Mouse (Mus musculus): ENCODE results near the gene Gm6588. TPM values are rescaled to one million over a fixed set of nuclear protein-coding genes. Genes with fewer than 3 reads are reported as not detected.

Gm6588 gene
- polyA plus RNA-seq, 1 experiment from 2014 or later = 1.1 TPM

- Histone ChIP-seq H3K27ac (peak overlapping the region; percentile 76), H3K4me3 (no peak overlapping the region), H3K4me2 (peak overlapping the region; percentile 40), H3K9ac (no peak overlapping the region), H3K4me1 (peaks cover 69% of the 10 kb centered on the region), H3K27me3 (no peaks in the 10 kb centered on the region), H3K9me3 (replicated peaks) (no peaks in the 10 kb centered on the region), H3K36me3 (ENCODE audit: poor library complexity, severe bottlenecking) (no peaks in the 10 kb centered on the region)
- WGBS = 2% methylated on average over 18 of the region's 19 CpGs
- peak; percentile 80 for ATAC-seq
These were observed 32.8 kb downstream of the Gm6588 start for GRCm38 (mm10) chr5:112481946-112482410.

GRCm38 (mm10) chr5:112482551-112482950, 33.3 kb downstream of the Gm6588 start:
- Histone ChIP-seq H3K27ac (peak overlapping the region; percentile 76), H3K36me3 (ENCODE audit: poor library complexity, severe bottlenecking) (no peaks in the 10 kb centered on the region), H3K4me1 (peaks cover 65% of the 10 kb centered on the region), H3K27me3 (no peaks in the 10 kb centered on the region), H3K9ac (no peak overlapping the region; the same call in 1 of the 2 replicates), H3K4me3 (no peak overlapping the region), H3K9me3 (replicated peaks) (no peaks in the 10 kb centered on the region), H3K4me2 (peak overlapping the region; percentile 40)
- 36% methylated on average over 13 of the region's 13 CpGs for WGBS
- ATAC-seq = peak; percentile 7; the same call in 1 of the 2 replicates

- H3K27ac ChIP-seq = no peak overlapping the region
These were observed 33.8 kb downstream of the Gm6588 start for GRCm38 (mm10) chr5:112483030-112483429.

GRCm38 (mm10) chr5:112484924-112485715, 35.9 kb downstream of the Gm6588 start:
- ATAC-seq = peak; percentile 48
- no peak overlapping the region for H3K4me3 ChIP-seq
- H3K9ac ChIP-seq = peak overlapping the region; percentile 48
- no peaks in the 10 kb centered on the region for H3K9me3 ChIP-seq (replicated peaks)
- H3K27ac ChIP-seq = peak overlapping the region; percentile 83
- H3K4me2 ChIP-seq = peak overlapping the region; percentile 35
- no peaks in the 10 kb centered on the region for H3K27me3 ChIP-seq
- WGBS = 6% methylated on average over 13 of the region's 13 CpGs
- peaks cover 58% of the 10 kb centered on the region for H3K4me1 ChIP-seq
- no peaks in the 10 kb centered on the region for H3K36me3 ChIP-seq (ENCODE audit: poor library complexity, severe bottlenecking)

More at GRCm38 (mm10) chr5:112483030-112483429, 33.8 kb downstream of the Gm6588 start:
- Histone ChIP-seq H3K4me1 (peaks cover 60% of the 10 kb centered on the region), H3K36me3 (ENCODE audit: poor library complexity, severe bottlenecking) (no peaks in the 10 kb centered on the region), H3K4me2 (no peak overlapping the region; the same call in 1 of the 2 replicates), H3K9me3 (replicated peaks) (no peaks in the 10 kb centered on the region), H3K27me3 (no peaks in the 10 kb centered on the region), H3K4me3 (no peak overlapping the region), H3K9ac (no peak overlapping the region; the same call in 1 of the 2 replicates)
- 85% methylated on average over 8 of the region's 8 CpGs for whole genome bisulfite sequencing
- ATAC-seq = no peak

- Histone ChIP-seq H3K9me3 (replicated peaks) (no peaks in the 10 kb centered on the region), H3K4me1 (peaks cover 54% of the 10 kb centered on the region), H3K27me3 (no peaks in the 10 kb centered on the region), H3K4me3 (no peak overlapping the region), H3K36me3 (ENCODE audit: poor library complexity, severe bottlenecking) (no peaks in the 10 kb centered on the region), H3K27ac (no peak overlapping the region), H3K4me2 (no peak overlapping the region), H3K9ac (no peak overlapping the region)
- ATAC-seq = no peak
- 74% methylated on average over 5 of the region's 5 CpGs for WGBS
These were observed 37.2 kb downstream of the Gm6588 start for GRCm38 (mm10) chr5:112486415-112486814.

- H3K4me1 ChIP-seq = peaks cover 45% of the 10 kb centered on the region
- no peak overlapping the region for H3K9ac ChIP-seq
- no peak overlapping the region for H3K4me2 ChIP-seq
- H3K27ac ChIP-seq = no peak overlapping the region
- 89% methylated on average over 1 of the region's 1 CpGs for WGBS
- H3K9me3 ChIP-seq (replicated peaks) = no peaks in the 10 kb centered on the region
- no peaks in the 10 kb centered on the region for H3K27me3 ChIP-seq
- no peak for ATAC-seq
- no peaks in the 10 kb centered on the region for H3K36me3 ChIP-seq (ENCODE audit: poor library complexity, severe bottlenecking)
- H3K4me3 ChIP-seq = no peak overlapping the region
These were observed 38.3 kb downstream of the Gm6588 start for GRCm38 (mm10) chr5:112487504-112487903.

- Histone ChIP-seq H3K36me3 (ENCODE audit: poor library complexity, severe bottlenecking) (no peaks in the 10 kb centered on the region), H3K27ac (peak overlapping the region; percentile 10)
These were observed 39.0 kb downstream of the Gm6588 start for GRCm38 (mm10) chr5:112488101-112488776.

GRCm38 (mm10) chr5:112491489-112491888, 42.3 kb downstream of the Gm6588 start:
- 0 out of 2 replicates have a peak, but pooled peaks have one; percentile 28 for ATAC-seq
- H3K4me3 ChIP-seq = no peak overlapping the region
- no peak overlapping the region for H3K4me2 ChIP-seq
- H3K4me1 ChIP-seq = peaks cover 28% of the 10 kb centered on the region
- no peaks in the 10 kb centered on the region for H3K9me3 ChIP-seq (replicated peaks)
- 53% methylated on average over 11 of the region's 11 CpGs for WGBS
- H3K36me3 ChIP-seq (ENCODE audit: poor library complexity, severe bottlenecking) = no peaks in the 10 kb centered on the region
- H3K27me3 ChIP-seq = no peaks in the 10 kb centered on the region
- no peak overlapping the region for H3K27ac ChIP-seq
- no peak overlapping the region for H3K9ac ChIP-seq

More at GRCm38 (mm10) chr5:112488101-112488776, 39.0 kb downstream of the Gm6588 start:
- peaks cover 46% of the 10 kb centered on the region for H3K4me1 ChIP-seq
- ATAC-seq = no peak
- 42% methylated on average over 8 of the region's 8 CpGs for WGBS
- no peak overlapping the region for H3K4me2 ChIP-seq
- H3K27me3 ChIP-seq = no peaks in the 10 kb centered on the region
- H3K4me3 ChIP-seq = no peak overlapping the region
- no peak overlapping the region for H3K9ac ChIP-seq
- no peaks in the 10 kb centered on the region for H3K9me3 ChIP-seq (replicated peaks)

GRCm38 (mm10) chr5:112493492-112493891, 44.3 kb downstream of the Gm6588 start:
- Histone ChIP-seq H3K4me2 (no peak overlapping the region), H3K27ac (peak overlapping the region; percentile 51; the same call in 1 of the 2 replicates)

GRCm38 (mm10) chr5:112496753-112497369, 47.6 kb downstream of the Gm6588 start:
- Histone ChIP-seq H3K27me3 (no peaks in the 10 kb centered on the region), H3K9ac (no peak overlapping the region), H3K9me3 (replicated peaks) (no peaks in the 10 kb centered on the region), H3K36me3 (ENCODE audit: poor library complexity, severe bottlenecking) (no peaks in the 10 kb centered on the region), H3K4me2 (no peak overlapping the region), H3K4me3 (no peak overlapping the region), H3K27ac (peak overlapping the region; percentile 31; the same call in 1 of the 2 replicates), H3K4me1 (peaks cover 56% of the 10 kb centered on the region)
- ATAC-seq = no peak
- 83% methylated on average over 7 of the region's 7 CpGs for WGBS

More at GRCm38 (mm10) chr5:112493492-112493891, 44.3 kb downstream of the Gm6588 start:
- Histone ChIP-seq H3K4me1 (peaks cover 32% of the 10 kb centered on the region), H3K9me3 (replicated peaks) (no peaks in the 10 kb centered on the region), H3K36me3 (ENCODE audit: poor library complexity, severe bottlenecking) (no peaks in the 10 kb centered on the region), H3K27me3 (no peaks in the 10 kb centered on the region), H3K4me3 (no peak overlapping the region), H3K9ac (no peak overlapping the region)
- ATAC-seq = 0 out of 2 replicates have a peak, but pooled peaks have one; percentile 27
- WGBS = 32% methylated on average over 11 of the region's 11 CpGs

GRCm38 (mm10) chr5:112498921-112499917, 50.0 kb downstream of the Gm6588 start:
- Histone ChIP-seq H3K27ac (no peak overlapping the region), H3K36me3 (ENCODE audit: poor library complexity, severe bottlenecking) (no peaks in the 10 kb centered on the region), H3K9ac (no peak overlapping the region), H3K9me3 (replicated peaks) (no peaks in the 10 kb centered on the region), H3K27me3 (no peaks in the 10 kb centered on the region), H3K4me2 (no peak overlapping the region), H3K4me1 (peaks cover 44% of the 10 kb centered on the region), H3K4me3 (no peak overlapping the region)
- 69% methylated on average over 13 of the region's 13 CpGs for WGBS
- no peak for ATAC-seq

Measured in forebrain, embryonic 13.5 days (tissue).